Mouse (Mus musculus) neural tube, embryonic 12.5 days (tissue): ENCODE data around the gene Slc9a1. TPM values are rescaled to one million over a fixed set of nuclear protein-coding genes. Genes with fewer than 3 reads are reported as not detected.

Experiments
- ATAC-seq: fragments of 200-750 bp; cut with Nextera tagmentation; 2 replicates; pipeline ENCODE4 v1.8.0; 2017; ENCODE audit warnings: low read depth, mild to moderate bottlenecking, moderate TSS enrichment, moderate library complexity; ENCODE audit not compliant: low FRiP score
- H3K27ac ChIP-seq: fragments of 300-500 bp; sonication (generic); 2 replicates; pipeline ENCODE4 v1.5.1; 2016
- H3K27me3 ChIP-seq: fragments of 300-500 bp; sonication (generic); replicated peaks from 2 replicates; pipeline ENCODE4 v1.6.1; 2016; ENCODE audit warnings: mild to moderate bottlenecking
- H3K36me3 ChIP-seq: fragments of 300-500 bp; sonication (generic); 2 replicates; pipeline ENCODE4 v1.6.1; 2016; ENCODE audit warnings: mild to moderate bottlenecking
- H3K4me1 ChIP-seq: fragments of 300-500 bp; sonication (generic); 2 replicates; pipeline ENCODE4 v1.6.1; 2016
- H3K4me2 ChIP-seq: fragments of 300-500 bp; sonication (generic); replicated peaks from 2 replicates; pipeline ENCODE4 v1.6.1; 2016; ENCODE audit warnings: mild to moderate bottlenecking
- H3K4me3 ChIP-seq: fragments of 300-500 bp; sonication (generic); 2 replicates; pipeline ENCODE4 v1.5.1; 2016
- H3K9ac ChIP-seq: fragments of 300-500 bp; sonication (generic); 2 replicates; pipeline ENCODE4 v1.6.1; 2016; ENCODE audit warnings: mild to moderate bottlenecking
- H3K9me3 ChIP-seq: fragments of 300-500 bp; sonication (generic); 2 replicates; pipeline ENCODE4 v1.6.1; 2016; ENCODE audit warnings: mild to moderate bottlenecking
- WGBS: fragments of 180-500 bp; shearing (Covaris S2); methylation state at CpG from one replicate; pipeline ENCODE4 v1.1.7; 2016; 5-methylcytosine and 5-hydroxymethylcytosine counted together
- polyA plus RNA-seq: library from polyadenylated mRNA; unstranded; fragments of >200 nt; fragmentation: Nextera tagmentation; extraction: Ambion mirVana; gene quantifications from 2 replicates; pipeline ENCODE4 v1.2.1, GENCODE M21; 2016

Slc9a1 gene
- polyA plus RNA-seq, 1 experiment from 2014 or later: 9.0 TPM

GRCm38 (mm10) chr4:133397299-133397698 is 27.8 kb downstream of the Slc9a1 start:
- H3K27ac ChIP-seq: no peak overlapping the region
- H3K9me3 ChIP-seq: no peaks in the 10 kb centered on the region
- WGBS: 39% methylated on average over 5 of the region's 5 CpGs
- no peak overlapping the region for H3K9ac ChIP-seq
- H3K4me2 ChIP-seq: no peak overlapping the region
- H3K4me3 ChIP-seq: no peak overlapping the region
- no peaks in the 10 kb centered on the region for H3K27me3 ChIP-seq
- no peaks in the 10 kb centered on the region for H3K36me3 ChIP-seq
- ATAC-seq: no peak
- peaks cover 29% of the 10 kb centered on the region for H3K4me1 ChIP-seq

DNA sequence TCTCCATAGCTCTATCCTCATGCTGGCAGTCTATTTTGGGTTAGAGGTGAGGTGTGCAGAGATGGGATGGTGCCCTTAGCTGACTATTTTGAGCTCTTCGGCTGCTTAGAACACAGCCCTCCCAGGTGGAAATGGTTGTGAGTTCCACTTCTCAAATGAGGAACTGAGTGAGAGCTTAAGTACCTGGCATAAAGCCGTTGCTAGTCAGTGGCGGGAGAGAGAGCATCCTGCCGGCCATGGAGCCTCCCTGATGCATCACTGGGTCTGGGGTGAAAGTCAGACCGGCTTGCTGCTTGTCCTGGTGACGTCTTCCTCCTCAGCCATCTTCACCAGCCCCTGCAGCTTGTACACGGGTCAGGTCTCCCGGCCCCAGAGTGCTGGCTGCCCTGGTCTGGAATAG is 28.5 kb downstream of the Slc9a1 start:
- WGBS: 90% methylated on average over 8 of the region's 8 CpGs

GRCm38 (mm10) chr4:133398619-133399018 is 29.1 kb downstream of the Slc9a1 start:
- 78% methylated on average over 5 of the region's 5 CpGs for WGBS
- H3K9ac ChIP-seq: no peak overlapping the region
- H3K27ac ChIP-seq: no peak overlapping the region
- H3K27me3 ChIP-seq: no peaks in the 10 kb centered on the region
- no peak for ATAC-seq
- H3K4me3 ChIP-seq: no peak overlapping the region
- no peaks in the 10 kb centered on the region for H3K9me3 ChIP-seq
- H3K36me3 ChIP-seq: no peaks in the 10 kb centered on the region
- H3K4me2 ChIP-seq: no peak overlapping the region
- H3K4me1 ChIP-seq: peaks cover 29% of the 10 kb centered on the region

More for the DNA sequence above, 28.5 kb downstream of the Slc9a1 start:
- Histone ChIP-seq H3K9me3 (no peaks in the 10 kb centered on the region), H3K27me3 (no peaks in the 10 kb centered on the region), H3K9ac (no peak overlapping the region), H3K27ac (no peak overlapping the region), H3K4me3 (no peak overlapping the region), H3K4me2 (no peak overlapping the region), H3K36me3 (no peaks in the 10 kb centered on the region), H3K4me1 (peaks cover 29% of the 10 kb centered on the region)
- no peak for ATAC-seq

- ATAC-seq: no peak
- H3K27me3 ChIP-seq: no peaks in the 10 kb centered on the region
- H3K36me3 ChIP-seq: no peaks in the 10 kb centered on the region
- peaks cover 27% of the 10 kb centered on the region for H3K4me1 ChIP-seq
- H3K4me3 ChIP-seq: no peak overlapping the region
- 88% methylated on average over 6 of the region's 6 CpGs for WGBS
- H3K4me2 ChIP-seq: no peak overlapping the region
- no peak overlapping the region for H3K27ac ChIP-seq
- no peaks in the 10 kb centered on the region for H3K9me3 ChIP-seq
- H3K9ac ChIP-seq: no peak overlapping the region
Measured at GRCm38 (mm10) chr4:133399509-133399908, 30.0 kb downstream of the Slc9a1 start.

DNA sequence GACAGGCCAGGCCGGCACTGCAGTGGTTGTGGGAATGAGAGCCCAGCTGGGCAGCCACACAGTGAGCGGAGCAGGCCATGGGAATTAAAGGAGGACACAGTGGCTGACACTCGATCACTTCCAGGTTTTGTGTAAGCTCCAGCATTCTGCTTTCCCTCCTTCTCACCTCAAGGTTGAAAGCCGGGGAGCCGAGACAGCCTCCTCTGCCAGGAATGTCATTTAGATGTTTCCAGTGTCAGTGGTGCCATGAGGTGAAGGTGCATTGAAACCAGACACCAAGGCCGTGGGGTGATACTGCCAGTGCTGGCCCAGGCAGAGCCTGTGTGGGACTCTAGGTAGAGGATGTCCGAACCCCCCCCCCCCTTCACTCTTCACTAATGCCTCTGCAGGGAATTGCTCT is 30.6 kb downstream of the Slc9a1 start:
- no peak overlapping the region for H3K4me2 ChIP-seq
- H3K4me3 ChIP-seq: no peak overlapping the region
- H3K27me3 ChIP-seq: no peaks in the 10 kb centered on the region
- 65% methylated on average over 7 of the region's 7 CpGs for WGBS
- H3K9ac ChIP-seq: no peak overlapping the region
- H3K36me3 ChIP-seq: no peaks in the 10 kb centered on the region
- H3K27ac ChIP-seq: no peak overlapping the region
- peaks cover 21% of the 10 kb centered on the region for H3K4me1 ChIP-seq
- no peak for ATAC-seq
- no peaks in the 10 kb centered on the region for H3K9me3 ChIP-seq

- Histone ChIP-seq H3K4me1 (peaks cover 21% of the 10 kb centered on the region), H3K4me3 (no peak overlapping the region), H3K4me2 (no peak overlapping the region), H3K9me3 (no peaks in the 10 kb centered on the region), H3K36me3 (no peaks in the 10 kb centered on the region), H3K27ac (no peak overlapping the region), H3K27me3 (no peaks in the 10 kb centered on the region), H3K9ac (no peak overlapping the region)
- no peak for ATAC-seq
- WGBS: 76% methylated on average over 13 of the region's 13 CpGs
Measured at GRCm38 (mm10) chr4:133402011-133402410, 32.5 kb downstream of the Slc9a1 start.

DNA sequence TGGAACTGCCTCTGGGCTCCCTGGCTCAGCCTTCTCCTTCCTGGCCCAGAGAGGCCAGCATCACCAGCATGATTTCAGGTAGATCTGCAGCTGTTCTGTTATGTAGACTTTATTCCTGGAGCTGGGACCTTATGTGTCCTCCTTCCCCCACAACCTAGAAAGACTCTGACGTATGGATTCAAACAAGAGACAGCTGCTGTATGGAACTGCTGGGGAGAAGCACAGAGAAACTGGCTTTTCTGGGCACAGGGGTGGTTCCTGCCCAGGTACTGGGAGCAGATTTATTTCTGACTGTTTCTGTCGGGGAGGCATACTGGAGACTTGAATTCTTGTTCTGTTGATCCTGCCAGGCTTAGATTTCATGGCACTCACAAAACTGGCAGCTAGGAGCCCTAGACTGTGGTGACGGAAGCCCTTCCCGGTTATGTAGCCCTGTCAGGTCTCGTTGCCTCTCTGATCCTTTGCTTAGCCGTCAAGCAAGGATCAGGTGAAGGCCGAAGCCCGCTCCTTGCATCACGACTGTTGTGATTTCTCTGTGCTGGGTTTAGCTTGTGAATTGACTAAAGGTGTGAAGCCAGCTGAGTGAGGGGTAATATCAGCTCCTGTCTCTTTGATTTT is 34.2 kb downstream of the Slc9a1 start:
- no peaks in the 10 kb centered on the region for H3K36me3 ChIP-seq
- WGBS: 92% methylated on average over 9 of the region's 9 CpGs
- H3K4me2 ChIP-seq: no peak overlapping the region
- H3K4me3 ChIP-seq: no peak overlapping the region
- ATAC-seq: no peak
- H3K27ac ChIP-seq: no peak overlapping the region
- no peaks in the 10 kb centered on the region for H3K27me3 ChIP-seq
- H3K4me1 ChIP-seq: peaks cover 29% of the 10 kb centered on the region
- no peaks in the 10 kb centered on the region for H3K9me3 ChIP-seq
- H3K9ac ChIP-seq: no peak overlapping the region

GRCm38 (mm10) chr4:133404256-133404655 is 34.8 kb downstream of the Slc9a1 start:
- ATAC-seq: no peak
- Histone ChIP-seq H3K4me1 (peaks cover 29% of the 10 kb centered on the region), H3K27me3 (no peaks in the 10 kb centered on the region), H3K36me3 (no peaks in the 10 kb centered on the region), H3K4me2 (no peak overlapping the region), H3K9me3 (no peaks in the 10 kb centered on the region), H3K4me3 (no peak overlapping the region), H3K9ac (no peak overlapping the region), H3K27ac (no peak overlapping the region)
- WGBS: 82% methylated on average over 5 of the region's 5 CpGs

GRCm38 (mm10) chr4:133406313-133407056 is 37.0 kb downstream of the Slc9a1 start:
- H3K27me3 ChIP-seq: no peaks in the 10 kb centered on the region
- WGBS: 67% methylated on average over 8 of the region's 8 CpGs
- H3K9ac ChIP-seq: no peak overlapping the region

DNA sequence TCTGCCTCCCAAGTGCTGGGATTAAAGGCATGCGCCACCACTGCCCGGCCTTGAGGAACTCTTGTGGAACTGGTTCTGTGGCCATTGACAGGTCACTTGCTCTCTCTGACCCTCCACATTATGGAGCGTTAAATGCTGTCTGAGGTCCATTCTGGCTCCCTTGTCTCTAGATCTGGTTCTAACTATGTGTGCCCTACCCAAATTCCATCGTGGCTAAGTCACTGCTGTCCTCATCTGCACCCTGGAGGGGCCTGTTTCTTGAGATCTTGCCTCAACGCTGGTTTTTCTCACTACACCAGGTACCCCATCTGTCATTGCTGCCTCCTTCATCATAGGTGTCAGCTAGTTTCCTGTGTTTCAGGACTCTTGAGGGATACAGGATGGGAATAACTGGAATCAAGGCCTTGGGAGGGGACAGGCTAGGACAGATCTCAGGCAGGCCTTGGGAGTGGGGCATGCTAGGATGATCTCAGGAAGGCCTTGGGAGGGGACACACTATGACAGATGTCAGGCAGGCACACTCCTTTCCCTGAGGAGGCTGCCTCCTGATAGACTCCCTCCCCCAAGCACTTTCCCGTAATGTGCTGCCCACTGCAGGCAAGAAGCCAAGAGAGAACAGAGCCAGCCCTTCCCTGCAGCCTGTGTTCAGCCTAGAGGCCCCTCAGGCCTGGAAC is 37.7 kb downstream of the Slc9a1 start:
- Histone ChIP-seq H3K36me3 (peaks cover 8% of the 10 kb centered on the region), H3K4me3 (no peak overlapping the region), H3K4me2 (no peak overlapping the region), H3K27me3 (no peaks in the 10 kb centered on the region), H3K4me1 (peaks cover 29% of the 10 kb centered on the region), H3K27ac (no peak overlapping the region), H3K9ac (0 out of 2 replicates have a peak overlapping the region, but pooled peaks have one; percentile 0), H3K9me3 (no peaks in the 10 kb centered on the region)
- no peak for ATAC-seq
- WGBS: 68% methylated on average over 6 of the region's 6 CpGs

More at GRCm38 (mm10) chr4:133406313-133407056, 37.0 kb downstream of the Slc9a1 start:
- Histone ChIP-seq H3K9me3 (no peaks in the 10 kb centered on the region), H3K4me3 (no peak overlapping the region), H3K4me1 (peaks cover 29% of the 10 kb centered on the region), H3K27ac (no peak overlapping the region), H3K4me2 (no peak overlapping the region), H3K36me3 (peaks cover under 1% of the 10 kb centered on the region; the same call in 1 of the 2 replicates)
- ATAC-seq: no peak

DNA sequence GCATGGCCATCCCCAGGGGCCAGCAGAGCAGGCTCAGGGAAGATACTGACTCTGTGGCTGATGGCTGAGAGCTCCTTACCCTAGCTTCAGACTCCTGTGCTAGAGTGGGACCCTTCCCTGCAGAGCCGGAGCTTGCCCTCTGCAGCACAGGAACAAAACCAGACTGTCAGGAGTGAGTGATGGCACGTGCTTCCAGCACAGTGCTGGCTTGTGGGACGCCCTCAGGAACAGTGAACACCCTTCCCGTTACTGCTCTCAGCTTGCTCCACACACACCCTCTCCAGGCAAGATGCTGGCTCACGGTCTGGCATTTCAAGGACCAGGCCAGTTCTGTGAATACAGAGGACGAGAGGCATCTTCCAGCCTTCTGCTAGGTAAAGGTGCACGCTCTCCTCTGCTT is 38.5 kb downstream of the Slc9a1 start:
- 36% methylated on average over 7 of the region's 7 CpGs for WGBS
- no peak overlapping the region for H3K27ac ChIP-seq
- H3K4me3 ChIP-seq: no peak overlapping the region
- H3K9me3 ChIP-seq: no peaks in the 10 kb centered on the region
- peak; percentile 56; the same call in 1 of the 2 replicates for ATAC-seq
- peaks cover 10% of the 10 kb centered on the region for H3K36me3 ChIP-seq
- no peak overlapping the region for H3K4me2 ChIP-seq
- H3K9ac ChIP-seq: peak overlapping the region; percentile 0; the same call in 1 of the 2 replicates
- no peaks in the 10 kb centered on the region for H3K27me3 ChIP-seq
- H3K4me1 ChIP-seq: peaks cover 29% of the 10 kb centered on the region

DNA sequence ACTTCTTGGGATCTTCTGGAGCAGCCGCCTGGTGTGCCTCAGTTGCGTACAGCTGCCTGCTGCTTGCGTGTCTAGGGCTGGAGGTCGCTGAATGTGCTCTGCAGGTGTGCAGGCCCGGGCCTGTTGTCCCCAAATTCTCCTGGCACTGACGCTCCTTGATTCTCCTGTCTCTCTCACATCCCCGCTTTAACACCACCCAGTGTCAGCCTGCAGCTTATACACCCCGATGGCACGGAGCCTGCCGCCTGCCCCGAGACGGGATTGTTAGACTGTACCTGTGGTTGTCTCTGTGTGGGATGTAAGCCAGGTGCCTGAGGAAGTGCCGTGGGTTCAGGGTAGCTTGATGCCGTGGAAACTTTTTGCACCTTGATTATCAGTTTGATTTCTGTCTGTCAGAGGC is 41.5 kb downstream of the Slc9a1 start:
- Histone ChIP-seq H3K4me1 (peaks cover 24% of the 10 kb centered on the region), H3K36me3 (peaks cover 12% of the 10 kb centered on the region), H3K4me3 (no peak overlapping the region), H3K27ac (no peak overlapping the region), H3K27me3 (no peaks in the 10 kb centered on the region), H3K9ac (no peak overlapping the region), H3K4me2 (no peak overlapping the region), H3K9me3 (no peaks in the 10 kb centered on the region)
- ATAC-seq: no peak
- 91% methylated on average over 14 of the region's 14 CpGs for WGBS
